Mouse (Mus musculus): ENCODE results near the gene Nova2. TPM values are rescaled to one million over a fixed set of nuclear protein-coding genes. Genes with fewer than 3 reads are reported as not detected.

Nova2 gene
- total RNA-seq (2023), result not detected in 2 replicates

GRCm38 (mm10) chr7:18925162-18925938, at the start of gene Nova2:
Nova2 (plus strand) TSS chr7:18925888.

GRCm38 (mm10) chr7:18910241-18910831, 15.4 kb upstream of the Nova2 start, which contains the start of gene Ccdc61:
Ccdc61 (minus strand) TSS chr7:18910415.

DNA sequence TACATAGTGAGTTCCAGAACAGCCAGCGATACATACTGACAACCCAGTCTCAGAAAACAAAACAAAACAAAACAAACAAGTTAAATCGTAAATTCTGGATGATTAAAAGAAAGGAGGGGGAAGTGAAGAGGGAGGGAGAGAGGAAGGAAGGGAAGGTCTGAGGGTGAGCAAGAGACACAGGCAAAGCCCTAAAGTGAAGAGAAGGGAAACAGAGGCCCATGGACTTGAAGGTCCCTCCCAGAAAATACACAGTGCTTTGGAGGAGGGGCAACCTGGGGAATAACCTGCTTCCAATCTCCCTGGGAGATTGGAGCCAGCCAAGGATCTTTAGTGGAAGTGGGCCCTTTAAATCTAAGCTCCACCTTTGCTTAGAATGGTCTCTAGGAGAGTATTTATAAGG, 61.4 kb downstream of the Nova2 start, which contains the start of gene Nanos2:
TSS of gene Nanos2 (plus strand) at position 301 of the 400 bp plus-strand sequence.

DNA sequence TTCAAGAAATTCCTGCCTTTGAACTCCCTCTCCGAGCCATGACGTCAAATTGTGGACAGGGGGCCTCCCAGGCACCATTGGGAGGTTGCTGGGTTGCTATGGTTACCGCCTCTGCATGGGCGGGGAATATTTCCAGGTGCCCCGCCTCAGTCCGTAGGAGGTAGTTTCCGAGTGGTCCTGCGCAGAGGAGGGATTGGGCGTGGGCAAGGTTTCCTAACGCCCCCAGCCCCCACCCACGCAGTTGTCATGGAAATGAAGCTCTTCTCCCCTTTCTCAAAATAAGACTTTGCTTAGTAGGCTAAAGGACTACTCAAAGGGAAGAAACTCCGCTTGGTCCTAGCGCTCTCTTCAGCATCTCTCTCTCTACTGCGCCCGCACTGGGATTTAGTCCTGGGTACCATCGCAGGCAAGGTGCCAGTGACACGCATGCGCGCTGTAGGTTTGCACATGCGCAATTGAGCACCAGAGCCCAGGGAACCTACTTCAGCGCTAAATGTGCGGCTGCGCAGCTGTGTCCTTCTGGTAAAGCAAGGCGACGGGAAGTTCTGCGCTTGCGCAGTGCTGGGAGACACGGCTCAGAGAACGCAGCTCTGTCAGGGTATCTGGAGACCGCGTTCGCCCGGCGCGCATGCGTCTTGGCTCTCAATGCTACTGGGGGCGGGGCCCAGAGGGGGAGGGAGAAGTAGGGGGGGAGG, 65.1 kb downstream of the Nova2 start, which contains the start of gene Mypop:
TSS of gene Mypop (plus strand) at position 645 of the 695 bp plus-strand sequence.

GRCm38 (mm10) chr7:19003902-19004630, 78.4 kb downstream of the Nova2 start, which contains the start of gene Irf2bp1:
Irf2bp1 (plus strand) TSS chr7:19004044.

Other genes starting within 250 kb of the Nova2 start
- gene Psg20, start 239.7 kb upstream of the Nova2 start, total RNA-seq (2023), result not detected in 2 replicates
- gene Psg22, start 207.8 kb upstream of the Nova2 start, total RNA-seq (2023), result not detected in 2 replicates
- gene Psg19, start 127.4 kb upstream of the Nova2 start, total RNA-seq (2023), result not detected in 2 replicates
- not detected in 2 replicates for gene Psg17, start 104.3 kb upstream of the Nova2 start, total RNA-seq (2023)
- gene Mill2, start 85.9 kb upstream of the Nova2 start, total RNA-seq (2023), result not detected in 2 replicates
- gene Pglyrp1, start 54.6 kb upstream of the Nova2 start, total RNA-seq (2023), result 2,075 and 2,383 TPM in 2 replicates
- gene Ccdc61, start 15.5 kb upstream of the Nova2 start, total RNA-seq (2023), result 11.2 and 12.3 TPM in 2 replicates
- not detected in 2 replicates for gene Nanos2, start 61.5 kb downstream of the Nova2 start, total RNA-seq (2023)
- gene Mypop, start 65.4 kb downstream of the Nova2 start, total RNA-seq (2023), result 0.48 TPM in 1 of 2 replicates, not detected in the other
- gene Irf2bp1, start 78.2 kb downstream of the Nova2 start, total RNA-seq (2023), result 11.7 and 14.2 TPM in 2 replicates
- not detected in 2 replicates for gene Foxa3, start 97.7 kb downstream of the Nova2 start, total RNA-seq (2023)
- gene Sympk, start 98.5 kb downstream of the Nova2 start, total RNA-seq (2023), result 48.2 and 50.0 TPM in 2 replicates
- gene Rsph6a, start 128.8 kb downstream of the Nova2 start, total RNA-seq (2023), result not detected in 2 replicates
- gene Dmwd, start 150.3 kb downstream of the Nova2 start, total RNA-seq (2023), result 17.9 and 18.4 TPM in 2 replicates
- gene Dmpk, start 158.0 kb downstream of the Nova2 start, total RNA-seq (2023), result 3.2 and 5.1 TPM in 2 replicates
- gene Six5, start 168.7 kb downstream of the Nova2 start, total RNA-seq (2023), result not detected in 2 replicates
- not detected in 2 replicates for gene Gm4969, start 192.5 kb downstream of the Nova2 start, total RNA-seq (2023)
- 10.8 and 13.2 TPM in 2 replicates for gene Fbxo46, start 194.0 kb downstream of the Nova2 start, total RNA-seq (2023)
- gene Qpctl, start 223.4 kb downstream of the Nova2 start, total RNA-seq (2023), result 9.2 and 15.5 TPM in 2 replicates
- gene Snrpd2, start 223.8 kb downstream of the Nova2 start, total RNA-seq (2023), result 23.1 and 30.1 TPM in 2 replicates
- gene Gipr, start 240.2 kb downstream of the Nova2 start, total RNA-seq (2023), result not detected in 2 replicates

Measured in neutrophil, adult 65 days (primary cell).